Mouse (Mus musculus) heart, postnatal 4 days (tissue): ENCODE results near the gene Crbn. TPM values are rescaled to one million over a fixed set of nuclear protein-coding genes. Genes with fewer than 3 reads are reported as not detected.

Source experiments
- DNase-seq: peaks from one replicate; pipeline ENCODE4 v3.0.0; 2021
- total RNA-seq, 2 experiments: library from RNA; stranded (reverse); gene quantifications; 2 replicates each; pipeline ENCODE4 v1.2.3; 2021

Gene Crbn
- total RNA-seq, 2 experiments from 2014 or later, result 30.8 to 32.4 TPM

DNA sequence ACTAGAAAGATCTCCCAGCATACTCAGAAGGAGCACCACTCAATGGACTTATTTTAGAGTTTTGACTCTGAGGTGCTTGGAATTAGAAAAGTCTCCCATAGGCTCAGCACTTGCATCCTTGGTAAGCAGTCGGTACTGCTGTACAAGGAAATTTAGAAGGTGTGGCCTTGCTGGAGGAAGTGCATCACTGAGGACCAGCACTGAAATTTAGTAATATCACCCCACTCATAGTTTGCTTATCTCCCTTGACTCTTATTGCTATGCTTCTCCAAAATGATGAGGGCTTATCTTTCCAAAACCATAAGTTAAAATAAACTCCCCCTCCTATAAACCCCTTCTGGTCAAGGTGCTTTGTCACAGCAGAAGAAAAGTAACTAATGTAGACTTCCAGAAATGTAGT, 38.4 kb downstream of the Crbn start:
- no peak for DNase-seq

DNA sequence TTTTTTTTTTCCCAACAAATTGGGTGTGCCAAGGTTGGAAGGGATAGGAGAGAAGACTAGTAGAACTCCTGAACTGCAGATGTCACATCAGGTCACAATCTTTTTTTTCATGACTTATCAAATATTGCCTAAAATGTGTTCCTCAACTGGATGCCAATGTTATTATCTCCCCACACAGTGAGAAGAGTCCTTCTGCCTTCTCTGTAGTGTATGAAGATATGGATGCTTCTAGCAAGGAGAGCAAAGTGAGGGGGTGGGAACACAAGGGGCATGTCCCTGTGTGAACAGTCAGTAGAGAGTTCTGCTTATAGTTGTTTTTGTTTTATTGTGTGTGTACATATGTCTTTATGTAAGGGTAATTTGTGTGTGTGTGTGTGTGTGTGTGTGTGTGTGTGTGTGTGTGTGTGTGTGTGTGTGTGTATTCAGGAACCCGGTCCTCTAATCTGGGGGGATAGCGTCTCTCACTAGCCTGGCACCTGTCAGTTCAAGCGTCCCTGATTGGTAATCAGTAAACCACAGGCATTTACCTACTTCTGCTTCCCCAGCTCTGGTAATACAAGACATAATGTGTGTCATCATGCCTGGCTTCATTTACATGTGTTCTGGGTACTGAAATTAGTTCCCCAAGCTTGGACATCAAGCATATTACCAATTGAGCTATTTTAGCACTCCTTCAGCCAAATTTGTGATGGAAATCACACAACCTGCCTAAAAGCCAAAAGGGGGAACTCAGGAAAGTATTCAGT, 39.2 kb downstream of the Crbn start:
- no peak for DNase-seq

DNA sequence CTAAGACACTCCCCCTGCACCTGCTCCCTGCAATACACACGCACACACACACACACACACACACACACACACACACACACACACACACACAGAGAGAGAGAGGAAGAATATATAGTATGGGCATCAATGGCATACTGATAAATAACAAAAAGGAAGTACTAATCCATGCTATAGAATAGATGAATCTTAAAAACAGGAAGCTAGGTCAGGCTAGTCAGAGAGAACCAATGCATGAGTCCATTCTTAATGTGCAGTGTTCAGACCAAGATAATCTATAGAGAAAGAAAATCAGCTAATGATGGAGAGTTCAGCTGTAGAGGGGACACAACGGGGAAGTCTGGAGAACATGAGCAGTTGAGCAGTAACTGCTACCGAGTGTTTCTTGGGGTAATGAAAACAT, 41.6 kb downstream of the Crbn start:
- no peak for DNase-seq

DNA sequence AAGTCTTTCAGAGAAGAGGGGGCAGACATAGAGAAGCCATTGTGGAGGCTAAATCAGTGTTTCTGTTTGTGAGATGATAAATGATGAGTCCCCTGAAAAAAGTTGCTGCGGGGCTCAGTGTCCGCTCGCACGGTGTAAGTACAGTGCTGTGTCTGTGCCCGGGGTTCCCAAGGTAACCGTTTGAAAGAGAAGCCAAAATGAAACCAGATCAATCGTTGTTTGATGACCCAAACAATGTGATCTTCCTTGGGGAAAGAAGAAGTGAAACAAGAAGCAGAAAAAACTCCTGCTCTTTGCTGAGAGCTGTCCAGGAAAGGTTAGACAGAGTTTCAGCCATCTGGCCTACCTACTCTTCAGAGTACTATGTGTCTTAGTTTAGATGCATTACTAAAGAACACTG, 49.6 kb downstream of the Crbn start:
- DNase-seq, result no peak

DNA sequence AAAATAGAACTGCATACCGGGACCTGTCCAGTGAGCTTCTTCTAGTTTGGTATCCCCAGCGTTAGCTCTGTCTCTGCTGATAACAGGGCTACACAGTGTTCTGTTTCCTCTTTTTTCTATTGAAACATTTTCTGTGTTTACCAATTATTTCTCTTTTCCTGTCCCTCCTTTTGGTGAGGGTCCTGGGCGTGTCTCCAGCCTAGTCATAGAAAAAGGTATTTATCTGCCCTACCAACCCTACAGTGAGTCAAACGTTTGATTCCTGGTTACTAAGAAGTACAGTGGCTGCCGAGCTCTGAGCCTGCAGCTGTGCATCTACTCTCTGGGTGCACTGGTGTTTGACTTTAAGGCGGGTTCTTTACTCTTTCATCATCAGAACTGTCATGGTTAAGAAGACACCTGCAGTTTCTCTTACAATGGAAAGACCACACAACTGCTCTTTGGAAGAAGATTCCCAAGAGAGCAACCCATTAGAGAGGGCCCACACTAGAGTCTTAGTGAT, 50.9 kb downstream of the Crbn start, which contains the start of gene Il5ra:
Gene Il5ra, minus strand, starts transcription at position 151 of the 502 bp plus-strand sequence.
- no peak for DNase-seq

DNA sequence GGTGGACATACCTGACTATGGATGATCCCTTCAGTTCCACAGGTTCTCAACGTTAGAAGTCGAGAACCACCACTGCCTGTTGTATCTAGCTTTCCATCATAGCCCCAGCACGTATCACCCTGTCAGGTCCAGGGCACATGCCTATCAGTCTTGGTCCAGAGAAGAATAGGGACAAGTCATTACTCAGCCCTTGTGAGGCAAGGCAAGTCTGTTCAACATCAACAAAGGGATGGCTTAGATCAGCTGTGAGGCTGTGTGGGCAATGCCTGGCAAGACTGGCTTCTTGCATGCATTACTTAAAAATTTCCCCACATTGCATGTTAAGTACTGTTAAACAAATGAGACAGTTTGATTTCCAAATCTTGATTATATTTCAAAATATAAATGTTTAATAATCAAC, 52.1 kb downstream of the Crbn start:
- DNase-seq, result no peak

DNA sequence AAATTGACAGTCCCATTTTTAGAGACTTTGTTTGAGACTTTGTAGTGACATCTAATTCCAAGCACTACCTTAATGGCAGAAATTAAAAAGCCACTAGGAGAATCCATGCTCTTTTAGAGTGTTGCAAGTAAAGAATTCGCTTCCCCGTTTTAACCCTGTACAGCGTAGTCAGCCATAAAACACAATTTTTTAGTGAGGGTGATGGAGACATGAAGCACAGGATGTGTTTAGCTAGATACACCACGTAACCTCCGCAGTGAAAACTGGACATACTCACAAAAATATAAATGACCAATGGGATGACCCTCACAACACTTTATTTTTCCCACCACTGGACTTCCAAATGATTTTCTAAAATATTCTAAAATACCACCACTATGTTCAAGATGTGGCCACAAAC, 52.6 kb downstream of the Crbn start:
- no peak for DNase-seq

DNA sequence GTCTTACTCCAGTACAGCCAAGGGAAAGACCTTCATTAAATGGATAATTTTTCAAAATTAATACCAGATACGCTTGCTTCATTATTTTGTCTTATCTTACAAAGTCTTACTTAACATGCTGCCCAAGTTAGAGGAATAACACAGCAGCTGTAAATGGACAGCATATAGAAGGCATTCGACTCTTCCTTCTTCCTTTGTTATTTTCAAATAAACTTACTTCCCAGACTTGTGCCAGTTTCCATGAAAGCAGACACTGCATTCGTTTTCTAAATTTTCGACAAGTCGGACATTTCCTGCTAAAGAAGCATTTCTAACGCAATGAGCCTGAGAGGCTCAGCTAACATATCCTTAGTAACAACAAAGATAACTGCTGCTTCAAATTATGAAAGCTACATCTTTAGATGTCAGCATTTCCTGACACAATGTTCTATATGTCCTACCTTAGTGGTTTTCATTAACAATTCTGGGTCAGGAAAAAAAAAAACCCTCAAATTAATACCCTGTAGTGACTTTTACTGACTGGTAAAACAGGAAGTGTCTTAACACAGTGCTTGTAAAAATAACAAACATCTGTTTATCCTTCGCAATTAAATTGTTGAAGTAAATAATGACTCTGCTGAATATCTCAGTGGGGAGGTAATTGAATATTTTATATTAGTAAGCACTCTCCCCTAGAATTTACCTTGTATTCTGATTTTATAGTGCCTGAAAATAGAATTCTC, 54.0 kb downstream of the Crbn start:
- no peak for DNase-seq

DNA sequence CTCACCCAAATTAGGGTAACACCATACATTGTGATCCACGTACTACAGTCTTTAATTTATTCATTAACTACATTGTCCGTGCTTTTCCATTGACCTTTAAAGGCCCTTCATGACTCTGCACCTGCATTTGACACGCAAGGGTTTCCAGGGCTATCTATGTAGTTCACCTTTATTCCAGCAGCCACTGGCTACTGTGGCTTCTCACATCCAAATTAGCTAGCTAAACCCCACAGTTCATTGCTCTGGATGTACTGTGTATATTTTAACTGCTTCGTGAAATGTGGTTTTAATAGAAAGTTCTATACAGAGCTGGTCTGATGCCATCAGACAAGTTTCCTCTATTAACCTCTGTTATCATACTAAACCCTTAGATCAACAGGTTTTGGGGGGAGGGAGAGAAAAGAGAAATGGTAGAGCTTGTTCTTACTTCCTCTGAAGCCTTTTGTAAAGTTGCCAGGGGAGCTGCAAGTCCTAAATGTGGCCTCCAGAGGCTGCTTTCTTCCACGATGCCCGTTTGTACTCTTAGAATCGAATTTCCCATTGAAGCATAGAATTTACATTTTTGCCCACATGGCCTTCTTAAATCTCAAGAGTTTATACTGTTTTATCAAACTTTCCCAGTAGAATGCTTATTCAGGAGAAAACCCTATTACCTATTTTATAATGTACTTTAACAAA, 56.2 kb downstream of the Crbn start:
- DNase-seq, result no peak

DNA sequence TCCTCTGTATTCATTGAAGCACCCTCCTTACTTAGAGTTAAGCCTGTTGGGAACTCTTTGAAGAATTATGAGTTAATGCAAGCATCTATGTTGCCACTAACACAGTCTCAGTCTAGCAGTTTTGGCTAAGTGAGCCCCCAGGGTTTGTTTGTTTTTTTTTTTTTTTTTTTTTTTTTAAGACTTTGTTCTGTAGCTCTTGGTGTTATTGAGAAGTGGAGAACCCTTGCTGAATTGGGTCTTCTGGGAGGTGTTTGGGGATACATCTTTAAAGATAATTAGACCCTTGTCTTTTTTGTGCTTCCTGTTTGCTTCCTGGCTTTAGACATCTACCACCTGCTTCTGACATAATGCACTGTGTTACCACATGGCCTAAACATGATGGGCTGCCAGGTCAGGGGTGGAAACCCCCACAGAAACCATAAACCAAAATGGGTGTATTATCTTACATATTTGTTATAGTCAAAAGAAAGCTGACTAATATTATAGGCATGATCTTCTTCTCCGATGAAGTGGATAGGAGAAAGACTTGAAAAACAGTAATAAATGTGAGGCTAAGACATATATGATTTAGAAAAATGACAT, 59.5 kb downstream of the Crbn start:
- no peak for DNase-seq

DNA sequence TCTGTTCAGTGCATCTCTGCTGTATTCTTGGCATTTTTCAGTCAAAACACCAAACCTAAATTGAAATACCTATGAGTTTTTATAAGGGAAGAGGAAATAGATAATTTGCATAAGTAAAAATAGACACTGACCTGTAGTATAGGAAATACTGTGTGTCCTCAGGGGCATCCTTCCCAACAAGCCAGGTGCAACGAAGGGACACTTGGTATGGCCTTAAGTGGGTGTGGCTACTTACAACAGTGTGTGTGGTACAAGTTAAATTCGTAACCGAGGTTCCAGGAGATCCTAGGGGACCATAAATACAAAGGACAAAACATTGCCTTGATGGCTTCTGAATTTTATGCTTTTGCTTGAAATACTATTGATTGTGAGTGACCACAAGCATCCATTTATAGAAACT, 61.6 kb downstream of the Crbn start:
- no peak for DNase-seq

DNA sequence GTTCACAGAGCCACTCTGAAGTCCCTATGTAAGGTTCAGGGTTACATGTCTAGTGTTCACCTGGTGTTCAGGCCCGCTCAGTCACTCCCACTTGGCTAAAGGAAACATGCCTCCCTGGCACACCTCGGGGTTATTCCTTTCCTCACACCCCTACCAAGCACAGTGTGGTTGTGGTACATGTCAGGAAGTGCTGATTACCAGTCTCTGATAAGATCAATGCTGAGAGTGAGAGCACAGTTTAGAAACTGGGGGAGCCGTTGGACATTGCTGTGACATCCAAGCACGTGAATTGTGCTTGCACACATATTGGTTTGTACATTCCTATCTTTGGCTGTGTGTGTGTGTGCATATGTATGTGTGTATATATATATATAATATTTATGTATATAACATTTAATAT, 67.3 kb downstream of the Crbn start:
- no peak for DNase-seq

Other genes with a start within 250 kb of the Crbn start
- under 1 TPM in 1 of 2 experiments, not detected in 1; 0.11 TPM for gene Il5ra, start 51.0 kb downstream of the Crbn start, total RNA-seq
- gene Trnt1, start 31.0 kb downstream of the Crbn start, total RNA-seq, result 10 to 100 TPM; 40.5 to 40.9 TPM